Mouse (Mus musculus) kidney, adult 9 months (tissue): Measurements from ENCODE around the gene Treh.

Experiments used
- DNase-seq: peaks from one replicate; pipeline ENCODE4 v3.0.0; 2022

The Treh gene

GRCm38 (mm10) chr9:44673005-44673404 is at the start of gene Treh:
TSS of gene Treh (plus strand) at chr9:44673233.
- peak; percentile 95 for DNase-seq

- no peak for DNase-seq
These were observed 48.6 kb upstream of the Treh start for GRCm38 (mm10) chr9:44624390-44624789.

- DNase-seq, result no peak
These were observed 46.8 kb upstream of the Treh start for GRCm38 (mm10) chr9:44626268-44626667.

- peak; percentile 33 for DNase-seq
These were observed 35.4 kb upstream of the Treh start for GRCm38 (mm10) chr9:44637551-44638169.

- DNase-seq, result peak; percentile 56
These were observed 34.3 kb upstream of the Treh start for GRCm38 (mm10) chr9:44638726-44639125.

GRCm38 (mm10) chr9:44640028-44640427 is 33.0 kb upstream of the Treh start:
- peak; percentile 42 for DNase-seq

GRCm38 (mm10) chr9:44640646-44641357 is 32.2 kb upstream of the Treh start:
- DNase-seq, result no peak

GRCm38 (mm10) chr9:44641616-44642015 is 31.4 kb upstream of the Treh start:
- DNase-seq, result no peak

- DNase-seq, result no peak
These were observed 29.9 kb upstream of the Treh start for GRCm38 (mm10) chr9:44643103-44643502.

- no peak for DNase-seq
These were observed 28.8 kb upstream of the Treh start for GRCm38 (mm10) chr9:44644186-44644585.

- peak; percentile 51 for DNase-seq
These were observed 27.6 kb upstream of the Treh start for GRCm38 (mm10) chr9:44645481-44645880.

- no peak for DNase-seq
These were observed 27.1 kb upstream of the Treh start for GRCm38 (mm10) chr9:44645924-44646323.

GRCm38 (mm10) chr9:44646366-44646765 is 26.7 kb upstream of the Treh start:
- no peak for DNase-seq

- no peak for DNase-seq
These were observed 26.0 kb upstream of the Treh start for GRCm38 (mm10) chr9:44647026-44647425.

GRCm38 (mm10) chr9:44647656-44648055 is 25.4 kb upstream of the Treh start:
- DNase-seq, result no peak

- no peak for DNase-seq
These were observed 24.2 kb upstream of the Treh start for GRCm38 (mm10) chr9:44648881-44649281.

- DNase-seq, result peak; percentile 74
These were observed 21.0 kb upstream of the Treh start for GRCm38 (mm10) chr9:44652027-44652426.

- no peak for DNase-seq
These were observed 19.1 kb upstream of the Treh start for GRCm38 (mm10) chr9:44653896-44654295.

- DNase-seq, result peak; percentile 83
These were observed 17.7 kb upstream of the Treh start for GRCm38 (mm10) chr9:44655098-44656066.

- DNase-seq, result no peak
These were observed 9.3 kb upstream of the Treh start for GRCm38 (mm10) chr9:44663706-44664105.

- DNase-seq, result peak; percentile 83
These were observed 1.6 kb upstream of the Treh start for GRCm38 (mm10) chr9:44671416-44671815.

GRCm38 (mm10) chr9:44672291-44672865 is 655 bp upstream of the Treh start:
- peak; percentile 74 for DNase-seq

GRCm38 (mm10) chr9:44678288-44678871 is 5.3 kb downstream of the Treh start:
- DNase-seq, result no peak
